Mouse (Mus musculus): ENCODE measurements around the gene Cdh4.

The Cdh4 gene

GRCm38 (mm10) chr2:179604746-179605145, 162.5 kb downstream of the Cdh4 start:
- DNase-seq = no peak

DNA sequence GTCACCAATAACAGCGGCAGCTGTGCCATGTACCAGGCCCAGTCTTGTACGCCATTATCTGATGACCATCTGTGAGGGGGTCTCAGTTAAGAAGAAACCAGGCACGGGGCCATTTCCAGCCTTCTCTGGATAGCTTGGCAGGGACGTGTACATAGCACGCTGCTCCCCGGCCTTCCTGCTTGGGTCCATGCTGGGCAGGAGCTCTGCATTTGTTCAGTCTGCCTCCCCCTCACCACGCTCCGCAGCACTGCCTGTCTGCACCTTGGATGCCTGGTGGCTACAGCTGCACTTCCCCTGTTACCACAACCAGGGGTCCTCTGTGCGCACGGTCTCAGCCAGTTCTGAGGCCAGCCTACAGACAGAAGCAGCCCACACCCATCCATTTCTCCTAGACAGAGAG, 163.0 kb downstream of the Cdh4 start:
- DNase-seq = no peak

DNA sequence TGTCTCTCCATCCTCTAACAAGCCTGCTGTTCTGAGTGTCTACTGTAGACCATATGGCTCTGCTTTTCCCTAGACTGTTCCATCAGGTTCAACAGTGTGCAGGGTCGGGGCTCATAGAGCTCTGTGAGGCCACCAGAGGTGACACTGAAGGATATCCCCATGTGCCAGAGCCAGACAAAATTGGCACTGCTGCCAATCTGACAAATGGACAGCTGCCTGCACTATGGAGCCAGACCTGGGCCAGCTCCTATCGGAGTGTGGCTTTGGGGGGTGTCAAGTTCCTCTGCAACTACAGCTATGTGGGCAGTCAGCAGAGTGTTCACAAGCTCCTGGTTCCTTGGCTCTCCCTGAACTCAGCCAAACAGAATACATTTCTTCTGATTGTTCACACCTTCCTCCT, 164.1 kb downstream of the Cdh4 start:
- no peak for DNase-seq

DNA sequence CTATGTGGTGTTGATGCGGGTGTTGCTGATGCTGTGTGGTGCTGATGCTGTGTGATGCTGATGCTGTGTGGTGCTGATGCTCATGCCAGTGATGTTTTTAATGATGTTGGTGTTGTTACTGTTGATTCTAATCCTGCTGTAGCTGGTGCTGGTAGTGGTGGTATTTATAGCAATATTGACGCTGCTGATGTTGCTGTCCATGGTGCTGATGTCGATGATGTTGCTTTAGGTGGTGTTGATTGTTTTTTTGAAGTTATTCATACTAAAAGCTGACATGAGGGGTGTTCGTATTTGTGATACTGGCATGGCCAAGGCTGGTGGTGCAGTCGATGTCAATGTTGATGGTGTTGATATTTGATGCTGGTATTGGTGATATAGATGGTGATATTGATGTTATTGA, 173.7 kb downstream of the Cdh4 start:
- DNase-seq = no peak

GRCm38 (mm10) chr2:179623643-179624473, 181.6 kb downstream of the Cdh4 start:
- DNase-seq = no peak

GRCm38 (mm10) chr2:179627563-179627962, 185.3 kb downstream of the Cdh4 start:
- DNase-seq = no peak

DNA sequence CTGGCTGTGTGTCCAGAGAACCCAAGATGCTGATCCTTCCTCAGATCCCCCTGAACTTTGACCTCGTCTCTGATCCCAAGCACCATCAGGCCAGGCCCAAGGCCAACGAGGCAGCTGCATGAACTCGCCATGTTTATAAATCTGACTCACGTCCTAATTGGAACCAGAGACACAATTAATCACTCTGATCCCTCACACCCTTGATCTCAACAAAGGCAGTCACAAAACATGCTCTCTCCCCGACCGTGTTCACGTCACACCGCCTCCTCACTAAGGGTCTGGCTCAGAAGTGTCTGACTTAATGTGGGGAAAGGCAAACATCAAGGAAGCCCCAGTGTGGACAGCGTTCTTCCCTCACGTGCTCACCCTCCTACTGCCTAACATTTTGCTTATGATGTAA, 188.5 kb downstream of the Cdh4 start:
- no peak for DNase-seq

DNA sequence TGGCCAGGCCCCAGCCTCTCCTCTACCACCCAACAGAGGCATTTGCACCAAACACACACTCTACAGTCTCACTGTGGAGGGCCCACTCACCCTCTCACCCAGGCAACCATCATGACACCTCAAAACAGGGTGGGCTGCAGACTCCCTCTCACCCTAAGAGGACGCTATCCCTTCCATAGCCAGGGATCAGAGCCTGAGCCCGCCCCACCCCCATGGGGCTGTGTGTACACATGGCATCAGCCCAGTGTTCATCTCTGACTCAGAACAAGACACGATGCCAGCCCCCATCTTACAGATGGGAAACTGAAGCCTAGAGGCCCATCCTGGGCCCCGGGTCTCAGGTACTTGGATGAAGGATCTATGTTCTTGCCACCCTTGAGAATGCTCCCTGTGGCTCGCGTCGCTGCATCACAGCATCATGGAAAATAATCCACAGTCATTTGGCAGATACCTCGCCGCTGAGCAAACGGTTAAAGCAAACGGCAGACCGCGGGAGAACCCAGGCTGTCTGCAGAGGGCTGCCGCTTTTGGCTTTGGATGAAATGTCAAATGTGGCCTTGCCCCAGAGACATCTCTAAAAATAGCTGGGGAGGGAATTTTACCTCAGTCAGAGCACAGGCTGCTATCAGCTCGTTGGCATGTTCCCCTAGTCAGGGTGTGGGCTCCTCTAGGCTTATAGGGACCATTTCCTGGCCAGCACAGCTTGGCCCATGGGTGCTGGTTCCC, 198.5 kb downstream of the Cdh4 start:
- peak; percentile 46 for DNase-seq

DNA sequence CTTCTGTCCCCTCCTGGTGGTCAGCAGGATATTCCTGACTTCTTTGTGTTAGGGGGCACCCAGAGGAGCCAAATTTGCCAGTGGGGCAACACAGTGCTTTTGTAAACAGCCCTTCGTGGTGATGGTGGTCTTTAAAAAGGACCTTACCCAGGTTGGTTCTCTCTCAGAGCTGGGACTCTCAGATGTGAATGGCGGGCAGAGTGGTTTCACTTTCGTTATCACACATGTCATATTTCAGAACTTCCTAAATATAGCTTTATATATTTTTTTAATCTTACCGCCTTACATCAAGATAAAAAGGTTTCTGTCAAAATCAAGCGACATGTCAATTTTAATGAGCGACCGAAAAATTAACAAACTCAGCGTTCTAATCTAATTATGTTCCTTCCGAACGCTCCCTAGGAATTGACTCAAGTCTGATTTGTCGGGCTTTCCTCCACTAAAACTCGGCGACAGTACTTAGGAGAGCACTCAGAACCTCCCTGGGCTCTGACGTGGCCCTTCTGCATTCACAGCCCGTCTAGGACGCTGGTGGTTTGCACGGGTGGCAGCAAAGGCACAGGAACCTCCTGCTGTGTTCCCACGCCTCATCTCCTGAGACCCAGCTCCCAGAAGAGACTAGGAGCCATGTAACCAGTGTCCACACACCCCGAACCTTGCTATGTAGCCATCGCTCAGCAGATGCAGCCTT, 206.5 kb downstream of the Cdh4 start:
- DNase-seq = peak; percentile 19

- peak; percentile 11 for DNase-seq
Observed at GRCm38 (mm10) chr2:179649370-179649769, 207.1 kb downstream of the Cdh4 start.

DNA sequence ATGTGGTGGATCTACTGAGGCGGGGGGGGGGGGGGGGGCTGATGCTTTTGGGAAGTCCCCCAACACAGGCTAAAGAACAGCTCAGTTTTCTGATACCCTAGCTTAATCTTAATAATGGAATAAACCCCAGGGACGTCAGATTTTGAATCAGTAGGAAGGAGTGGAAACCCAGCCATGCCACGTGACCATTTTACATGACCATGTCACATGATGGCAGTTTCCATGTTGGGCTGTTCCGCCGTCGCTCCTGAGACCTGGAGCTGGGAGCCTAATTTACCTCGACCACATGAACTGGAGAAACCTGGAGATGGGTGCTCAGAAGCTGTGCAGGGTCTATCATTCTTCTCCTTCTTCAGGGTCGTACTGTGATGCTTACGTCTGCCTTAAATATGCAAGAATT, 207.9 kb downstream of the Cdh4 start:
- DNase-seq = no peak

DNA sequence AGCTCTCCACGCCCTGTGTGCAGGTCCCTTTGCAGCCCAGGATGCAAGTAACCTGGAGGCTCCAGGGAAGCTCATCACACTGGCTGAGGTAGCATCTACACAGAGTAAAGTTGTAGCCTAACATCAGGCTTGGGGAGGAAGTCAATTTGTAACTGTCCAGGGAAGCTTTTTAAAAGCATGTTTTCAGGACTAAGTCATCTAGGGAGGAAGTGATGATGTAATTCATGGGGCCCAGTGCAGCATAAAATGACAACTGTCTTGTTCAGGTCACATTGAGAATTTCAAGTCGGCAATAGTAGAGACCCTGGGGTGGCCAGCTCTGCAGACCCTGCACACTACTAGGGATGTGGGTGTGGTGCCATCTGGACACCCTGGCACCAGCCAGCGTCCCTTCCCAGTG, 213.3 kb downstream of the Cdh4 start:
- no peak for DNase-seq

DNA sequence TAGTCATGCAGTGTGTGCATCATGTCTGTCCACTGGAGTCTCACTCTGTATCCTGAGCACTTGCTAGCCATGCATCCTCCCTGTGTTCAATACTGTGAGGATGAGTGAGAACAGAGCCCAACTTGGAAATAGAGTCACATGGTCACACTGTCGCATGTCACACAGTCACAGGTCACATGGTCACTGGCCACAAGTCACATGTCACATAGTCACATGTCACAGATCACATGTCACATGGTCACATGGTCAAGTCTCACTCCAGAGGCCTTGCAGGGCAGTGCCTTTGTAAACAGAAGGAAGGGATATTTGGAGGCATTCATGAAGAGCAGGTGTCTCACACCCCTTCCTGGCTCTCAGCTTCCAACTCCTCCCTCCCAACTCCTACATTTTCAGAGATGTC, 217.0 kb downstream of the Cdh4 start:
- DNase-seq = no peak

DNA sequence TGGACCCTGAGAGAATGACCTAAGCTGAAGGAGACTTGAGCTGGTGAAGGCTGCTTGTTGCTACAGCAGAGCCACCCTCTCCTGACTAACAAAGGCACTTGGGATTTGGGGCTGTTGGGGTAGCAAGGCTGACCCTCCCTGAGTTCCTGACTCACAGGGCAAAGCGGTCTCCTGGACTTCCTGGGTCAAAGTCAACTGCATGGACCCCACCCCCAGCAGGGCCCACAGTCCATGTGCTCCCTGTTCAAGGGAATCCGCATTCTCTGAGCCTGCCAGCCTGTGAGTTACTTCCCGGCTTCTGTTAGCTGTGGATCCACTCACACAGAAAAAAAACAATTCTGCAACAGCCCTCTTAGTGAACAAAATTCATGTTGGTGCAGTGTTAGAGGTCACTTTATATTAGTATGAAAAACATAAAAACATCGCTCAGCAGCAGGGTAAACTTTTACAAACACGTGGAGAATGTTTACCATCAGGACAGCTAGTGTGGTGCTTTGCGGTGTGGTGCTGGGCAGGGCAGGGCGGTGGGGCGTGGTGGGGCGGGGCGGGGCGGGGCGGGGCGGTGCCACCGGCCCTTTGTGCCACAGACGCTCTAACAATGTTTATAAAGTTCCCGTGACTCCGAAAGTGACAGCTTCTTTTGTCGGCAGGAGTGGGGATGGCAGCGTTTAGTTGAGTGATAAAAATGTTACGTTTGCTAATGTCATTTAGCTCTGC, 219.9 kb downstream of the Cdh4 start:
- no peak for DNase-seq

- no peak for DNase-seq
Observed at GRCm38 (mm10) chr2:179662739-179663138, 220.5 kb downstream of the Cdh4 start.

DNA sequence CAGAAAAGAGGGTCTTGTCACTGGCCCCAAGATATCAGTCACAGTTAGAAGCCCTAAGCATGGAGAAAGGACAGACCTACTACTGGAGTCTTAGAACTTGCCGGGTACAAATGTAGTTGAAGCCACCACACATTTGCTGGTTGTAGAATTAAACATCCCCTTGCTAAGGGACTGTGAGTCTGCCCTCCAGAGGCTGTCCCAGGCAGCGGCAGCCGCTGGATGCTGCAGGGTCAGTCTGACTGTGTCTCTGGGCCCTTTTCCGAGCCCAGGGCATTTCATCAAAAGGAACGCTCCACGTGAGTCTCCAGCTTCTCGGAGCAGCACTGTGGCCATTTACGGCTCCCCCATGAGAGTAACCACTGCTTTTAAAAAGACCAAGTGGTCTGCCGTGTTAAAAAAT, 221.4 kb downstream of the Cdh4 start:
- DNase-seq = no peak

- DNase-seq = no peak
Observed at GRCm38 (mm10) chr2:179664171-179664608, 222.0 kb downstream of the Cdh4 start.

GRCm38 (mm10) chr2:179670689-179671088, 228.5 kb downstream of the Cdh4 start:
- DNase-seq = no peak

DNA sequence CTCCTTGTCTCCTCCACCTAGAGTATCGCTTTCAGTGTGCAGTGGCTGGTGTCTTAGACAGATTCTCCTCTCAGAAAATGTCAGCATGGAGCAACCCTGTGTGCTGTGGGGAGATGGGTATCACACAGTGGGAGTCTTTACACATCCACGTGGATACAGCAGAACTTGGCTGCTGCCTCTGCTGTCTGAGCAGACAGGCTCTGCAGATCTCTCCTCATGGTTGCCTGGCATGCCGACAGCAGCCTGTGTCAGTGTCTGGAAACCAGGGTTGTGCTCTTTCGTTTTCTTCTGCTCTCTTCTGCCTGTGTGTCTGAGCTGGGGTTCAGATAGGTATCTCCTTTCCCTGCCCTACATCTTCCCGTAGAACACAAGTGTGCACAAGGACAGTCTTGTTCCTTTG, 237.6 kb downstream of the Cdh4 start:
- DNase-seq = peak; percentile 19

- peak; percentile 24 for DNase-seq
Observed at GRCm38 (mm10) chr2:179681386-179681785, 239.2 kb downstream of the Cdh4 start.

DNA sequence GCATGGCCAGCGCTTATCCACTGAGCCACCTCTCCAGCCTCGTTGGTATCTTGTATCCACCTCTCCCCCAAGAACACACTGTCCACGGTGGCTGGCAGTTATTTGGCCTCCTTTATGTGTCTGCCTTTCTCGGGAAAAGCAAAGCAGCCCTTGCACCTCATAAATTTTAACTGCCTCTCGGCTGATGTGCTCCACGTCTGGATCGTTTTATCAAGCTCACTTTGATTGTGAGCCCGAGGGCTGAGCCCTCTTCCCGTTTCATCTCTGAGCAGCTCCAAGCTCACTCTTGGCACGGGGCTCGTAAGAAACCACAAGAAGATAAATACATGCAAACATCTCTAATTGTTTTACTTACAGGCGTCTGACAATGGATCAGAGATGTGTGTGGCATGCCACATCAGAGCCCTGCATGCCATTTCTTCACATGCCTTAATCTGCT, 245.0 kb downstream of the Cdh4 start:
- DNase-seq = no peak

DNA sequence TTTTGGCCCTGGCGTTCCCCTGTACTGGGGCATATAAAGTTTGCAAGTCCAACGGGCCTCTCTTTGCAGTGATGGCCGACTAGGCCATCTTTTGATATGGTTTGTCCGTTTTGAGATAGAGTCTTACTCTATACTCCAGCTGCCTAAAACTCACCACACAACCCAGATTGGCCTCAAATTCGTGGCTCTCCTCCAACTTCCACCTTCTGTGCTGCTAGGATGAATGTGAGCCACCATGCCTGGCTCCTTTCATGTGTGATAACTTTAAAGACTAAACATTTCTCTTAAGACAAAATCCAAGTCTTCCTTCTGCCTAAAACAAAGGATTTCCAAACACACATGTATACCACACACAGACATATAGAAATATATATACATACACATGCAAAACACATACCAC, 246.7 kb downstream of the Cdh4 start:
- DNase-seq = no peak

DNA sequence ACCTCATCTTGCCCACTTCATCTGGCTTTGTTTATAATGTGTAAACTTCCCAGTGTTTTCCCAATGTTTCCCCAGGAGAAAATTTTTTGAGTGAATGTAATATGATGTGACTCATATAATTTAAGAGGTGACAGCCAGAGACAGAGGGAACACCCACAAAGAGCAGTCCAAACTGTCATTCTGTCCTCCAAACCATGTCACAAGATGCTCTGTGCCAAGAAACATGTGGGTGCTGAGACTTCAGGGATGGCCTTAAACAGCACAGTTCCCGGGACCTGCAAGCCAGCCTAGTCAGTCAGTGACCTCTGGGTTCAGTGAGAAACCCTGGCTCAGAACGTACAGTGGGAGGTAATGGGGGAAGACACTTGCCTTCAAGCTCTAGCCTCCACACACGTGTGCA, 247.5 kb downstream of the Cdh4 start:
- DNase-seq = no peak

Measured in cerebellum, adult 8-10 months (tissue).